Mouse (Mus musculus) stomach, embryonic 14.5 days (tissue): ENCODE measurements at regions not wholly inside any gene's neighbourhood (a gene's known extent, or its start where the extent isn't known, plus 50 kb on each side); places are given as distances from the start of the nearest gene placed in this dataset.

Experiments
- ATAC-seq: fragments of 200-750 bp; cut with Nextera tagmentation; 2 replicates; pipeline ENCODE4 v1.8.0; 2017; ENCODE audit warnings: low read depth, moderate TSS enrichment; ENCODE audit not compliant: insufficient number of reproducible peaks, insufficient read depth, low FRiP score
- H3K27ac ChIP-seq: fragments of 300-500 bp; sonication (generic); 2 replicates; pipeline ENCODE4 v1.5.1; 2014; ENCODE audit warnings: mild to moderate bottlenecking, low read length, moderate library complexity, mixed read lengths
- H3K27me3 ChIP-seq: fragments of 300-500 bp; sonication (generic); 2 replicates; pipeline ENCODE4 v1.6.1; 2014; ENCODE audit warnings: low read length, control low read depth, mixed read lengths; ENCODE audit not compliant: control insufficient read depth, insufficient read depth
- H3K36me3 ChIP-seq: fragments of 300-500 bp; sonication (generic); 2 replicates; pipeline ENCODE4 v1.6.1; 2014; ENCODE audit warnings: mild to moderate bottlenecking, control low read depth, low read length, moderate library complexity, mixed read lengths; ENCODE audit not compliant: control insufficient read depth, insufficient read depth
- H3K4me1 ChIP-seq: fragments of 300-500 bp; sonication (generic); 2 replicates; pipeline ENCODE4 v1.6.1; 2014; ENCODE audit warnings: low read length, control low read depth, mixed read lengths; ENCODE audit not compliant: control insufficient read depth, insufficient read depth
- H3K4me2 ChIP-seq: fragments of 300-500 bp; sonication (generic); replicated peaks from 2 replicates; pipeline ENCODE4 v1.6.1; 2014; ENCODE audit warnings: low read depth, low read length, control low read depth
- H3K4me3 ChIP-seq: fragments of 300-500 bp; sonication (generic); 2 replicates; pipeline ENCODE4 v1.5.1; 2014; ENCODE audit warnings: low read depth, low read length, control low read depth
- H3K9ac ChIP-seq: fragments of 300-500 bp; sonication (generic); replicated peaks from 2 replicates; pipeline ENCODE4 v1.6.1; 2014; ENCODE audit warnings: low read depth, mild to moderate bottlenecking, control low read depth, low read length, moderate library complexity, mixed read lengths
- H3K9me3 ChIP-seq: fragments of 300-500 bp; sonication (generic); 2 replicates; pipeline ENCODE4 v1.6.1; 2016; ENCODE audit warnings: low read depth, low read length, control low read depth; ENCODE audit not compliant: control insufficient read depth
- WGBS: fragments of 180-500 bp; shearing (Covaris S2); extraction: QIAGEN DNeasy Blood & Tissue Kit; methylation state at CpG from one replicate; pipeline ENCODE4 v1.1.7; 2014; 5-methylcytosine and 5-hydroxymethylcytosine counted together

DNA sequence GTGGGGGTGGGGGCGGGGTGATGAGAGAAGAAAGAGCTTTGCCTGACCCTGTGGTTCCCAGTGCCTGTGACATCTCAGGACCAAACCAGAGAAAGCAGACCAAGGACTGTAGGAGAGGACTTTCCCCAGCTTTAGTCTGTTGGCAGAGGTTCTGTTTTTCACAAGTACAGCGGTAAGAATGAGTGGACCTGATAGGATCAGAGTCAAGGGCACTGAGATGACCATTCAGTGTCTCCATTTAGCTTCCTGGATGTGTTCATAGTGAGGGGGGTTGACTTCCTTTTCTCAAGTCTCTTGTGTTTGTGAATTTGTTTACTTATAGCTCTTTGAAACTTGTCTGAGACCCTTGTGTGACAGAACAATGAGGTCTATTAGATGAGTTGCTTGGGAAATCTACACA is 167.9 kb downstream of the Klf7 start:
- WGBS, result 83% methylated on average over 2 of the region's 2 CpGs

DNA sequence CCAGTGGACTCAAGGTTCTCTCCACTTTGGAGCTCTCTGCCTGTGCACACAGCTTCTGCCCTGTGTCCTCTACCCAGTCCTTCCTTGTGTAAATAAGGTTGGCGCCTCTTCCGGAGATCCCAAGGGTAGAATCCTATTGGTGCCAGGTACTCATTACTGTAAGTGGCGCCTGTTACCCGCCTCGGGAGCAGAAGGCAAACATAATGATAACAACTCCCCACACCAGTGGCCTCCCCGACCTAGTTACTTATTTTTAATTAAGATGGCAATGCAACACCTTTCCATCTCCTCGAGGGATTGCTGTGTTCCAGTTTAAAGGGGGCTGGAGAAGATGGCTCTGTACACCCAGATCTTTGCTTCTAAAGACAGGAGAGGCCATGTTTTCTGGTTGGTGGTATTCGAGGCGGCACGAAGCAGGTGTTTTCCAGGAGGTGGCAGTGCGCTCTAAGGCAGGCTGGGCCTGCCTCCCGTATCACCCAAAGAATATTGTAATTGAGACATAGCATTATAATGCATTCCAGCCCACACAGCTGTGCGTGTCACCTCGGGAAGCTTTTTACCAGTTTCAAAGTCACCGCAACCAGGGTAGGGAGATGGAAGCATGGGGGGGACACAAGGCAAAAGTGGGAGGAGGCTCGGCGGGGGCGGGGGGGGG is 168.7 kb downstream of the Klf7 start:
- H3K27ac ChIP-seq, result no peak overlapping the region
- H3K27me3 ChIP-seq, result no peaks in the 10 kb centered on the region
- 59% methylated on average over 18 of the region's 18 CpGs for WGBS
- no peak overlapping the region for H3K9ac ChIP-seq
- no peak overlapping the region for H3K4me3 ChIP-seq
- ATAC-seq, result peak; percentile 56; the same call in 1 of the 2 replicates
- no peak overlapping the region for H3K4me2 ChIP-seq
- no peaks in the 10 kb centered on the region for H3K36me3 ChIP-seq
- no peaks in the 10 kb centered on the region for H3K4me1 ChIP-seq
- H3K9me3 ChIP-seq, result no peaks in the 10 kb centered on the region

More for the DNA sequence above, 167.9 kb downstream of the Klf7 start:
- H3K4me3 ChIP-seq, result no peak overlapping the region
- no peaks in the 10 kb centered on the region for H3K36me3 ChIP-seq
- ATAC-seq, result 0 out of 2 replicates have a peak, but pooled peaks have one; percentile 2
- H3K4me1 ChIP-seq, result no peaks in the 10 kb centered on the region
- H3K4me2 ChIP-seq, result no peak overlapping the region
- no peak overlapping the region for H3K9ac ChIP-seq
- no peak overlapping the region for H3K27ac ChIP-seq
- H3K27me3 ChIP-seq, result no peaks in the 10 kb centered on the region
- no peaks in the 10 kb centered on the region for H3K9me3 ChIP-seq

DNA sequence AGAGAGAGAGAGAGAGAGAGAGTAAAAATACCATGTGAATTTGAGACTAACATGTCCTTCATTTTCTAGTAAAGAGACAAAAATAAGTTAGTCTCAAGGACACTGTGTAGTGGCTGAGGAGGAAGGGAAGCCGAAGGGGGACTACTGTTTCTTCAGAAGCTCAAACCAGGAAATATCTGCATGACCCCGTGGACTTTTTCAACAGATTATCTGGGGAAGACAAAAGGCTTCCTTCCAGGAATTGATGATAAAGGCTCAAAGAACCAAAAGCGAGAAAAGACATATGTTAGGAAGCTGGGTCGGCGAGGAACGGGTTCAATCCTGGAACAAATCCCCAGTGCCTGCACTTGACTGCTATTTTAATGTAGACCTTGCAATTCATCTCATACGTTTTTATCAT is 170.4 kb downstream of the Klf7 start:
- Histone ChIP-seq H3K4me1 (no peaks in the 10 kb centered on the region), H3K9ac (no peak overlapping the region), H3K9me3 (no peaks in the 10 kb centered on the region), H3K4me2 (no peak overlapping the region), H3K27ac (no peak overlapping the region), H3K4me3 (no peak overlapping the region), H3K27me3 (no peaks in the 10 kb centered on the region), H3K36me3 (no peaks in the 10 kb centered on the region)
- WGBS, result 71% methylated on average over 7 of the region's 7 CpGs
- ATAC-seq, result no peak

DNA sequence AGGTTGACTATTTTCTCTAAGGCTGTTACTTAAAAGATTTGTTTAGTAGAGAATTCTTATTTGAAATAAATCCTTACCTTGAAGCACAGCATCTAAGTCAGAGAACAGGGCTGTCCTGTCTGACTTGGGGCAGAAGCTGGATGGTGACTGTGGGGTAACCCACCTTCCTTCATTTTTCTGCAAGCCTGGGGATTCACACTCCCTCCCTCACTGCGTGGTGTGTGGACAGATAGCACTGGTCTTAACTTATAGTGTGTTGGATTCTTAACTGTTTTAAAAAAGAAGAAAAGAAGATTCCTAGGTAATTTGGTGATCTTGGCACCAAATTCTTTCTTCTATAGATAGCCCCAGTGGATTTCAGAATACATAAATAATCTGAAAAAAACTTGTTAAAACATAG is 174.8 kb downstream of the Klf7 start:
- H3K4me2 ChIP-seq, result no peak overlapping the region
- no peak overlapping the region for H3K27ac ChIP-seq
- 65% methylated on average over 1 of the region's 1 CpGs for WGBS
- H3K27me3 ChIP-seq, result no peaks in the 10 kb centered on the region
- no peak overlapping the region for H3K4me3 ChIP-seq
- no peaks in the 10 kb centered on the region for H3K4me1 ChIP-seq
- no peaks in the 10 kb centered on the region for H3K9me3 ChIP-seq
- no peak for ATAC-seq
- no peak overlapping the region for H3K9ac ChIP-seq
- no peaks in the 10 kb centered on the region for H3K36me3 ChIP-seq

DNA sequence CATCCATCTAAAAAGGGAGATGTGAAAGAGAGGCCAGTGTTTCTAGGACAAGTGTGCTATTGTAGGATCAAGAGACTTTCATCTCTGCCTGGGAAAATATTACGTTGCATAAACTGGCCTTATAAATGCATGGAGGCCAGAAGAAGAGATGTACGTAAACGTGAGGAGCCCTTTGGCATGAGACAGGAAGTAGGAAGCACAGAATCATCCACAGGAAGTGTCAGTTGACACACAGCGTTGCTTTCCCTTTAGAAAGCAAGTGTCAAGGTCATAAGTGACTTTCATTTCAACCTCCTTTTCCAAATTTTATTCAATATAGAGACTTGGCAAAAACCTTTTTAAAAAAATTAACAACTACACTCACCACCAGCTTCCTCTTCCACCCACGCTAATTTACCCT is 175.2 kb downstream of the Klf7 start:
- Histone ChIP-seq H3K27ac (no peak overlapping the region), H3K4me3 (no peak overlapping the region), H3K9ac (no peak overlapping the region), H3K36me3 (no peaks in the 10 kb centered on the region), H3K4me1 (no peaks in the 10 kb centered on the region), H3K27me3 (no peaks in the 10 kb centered on the region), H3K4me2 (no peak overlapping the region), H3K9me3 (no peaks in the 10 kb centered on the region)
- no peak for ATAC-seq
- 68% methylated on average over 5 of the region's 5 CpGs for WGBS

DNA sequence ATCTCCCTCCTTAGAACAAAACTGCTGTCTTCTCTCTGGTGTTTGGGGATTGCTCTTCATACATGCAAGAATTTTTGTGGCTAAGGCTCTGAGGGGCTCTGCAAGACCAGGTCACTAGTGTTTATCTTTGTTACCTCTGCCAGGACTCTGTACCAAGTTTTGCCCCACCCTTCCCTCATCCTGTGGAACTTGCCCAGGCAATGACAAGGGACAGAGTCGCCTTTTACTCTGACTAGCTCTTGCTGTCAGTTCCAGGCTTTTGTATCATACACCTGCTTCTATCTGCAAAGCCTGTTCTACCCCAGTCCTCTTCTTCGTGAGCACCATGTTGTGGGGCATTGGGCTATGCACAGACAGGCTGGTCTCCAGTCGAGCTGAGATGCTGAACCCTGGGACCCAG is 175.7 kb upstream of the 4933402D24Rik start:
- 38% methylated on average over 3 of the region's 3 CpGs for WGBS
- Histone ChIP-seq H3K4me3 (no peak overlapping the region), H3K9me3 (no peaks in the 10 kb centered on the region), H3K27ac (no peak overlapping the region), H3K4me1 (no peaks in the 10 kb centered on the region), H3K4me2 (no peak overlapping the region), H3K36me3 (no peaks in the 10 kb centered on the region), H3K9ac (no peak overlapping the region), H3K27me3 (no peaks in the 10 kb centered on the region)
- no peak for ATAC-seq

DNA sequence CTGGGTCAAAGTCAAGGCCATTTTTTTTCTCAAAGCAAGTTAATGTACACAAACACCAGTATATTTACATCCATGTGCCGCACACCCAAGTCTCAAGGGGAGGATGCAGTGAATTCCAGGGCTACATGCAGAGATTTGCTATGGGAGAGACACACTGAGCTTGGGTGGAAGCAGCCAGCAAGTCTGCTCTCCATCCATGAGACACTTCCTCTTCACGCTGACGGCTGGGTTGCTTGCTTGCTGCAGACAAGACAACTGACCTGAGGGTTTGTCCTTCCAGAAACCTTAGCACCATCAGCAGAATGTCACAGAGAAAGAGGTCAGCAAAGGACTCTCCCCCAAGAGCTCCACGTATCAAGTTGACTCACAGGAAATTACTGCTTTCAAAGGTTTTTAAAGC is 169.3 kb upstream of the 4933402D24Rik start:
- no peaks in the 10 kb centered on the region for H3K4me1 ChIP-seq
- H3K36me3 ChIP-seq, result no peaks in the 10 kb centered on the region
- no peak overlapping the region for H3K9ac ChIP-seq
- H3K27me3 ChIP-seq, result no peaks in the 10 kb centered on the region
- H3K4me3 ChIP-seq, result no peak overlapping the region
- WGBS, result 39% methylated on average over 4 of the region's 4 CpGs
- H3K4me2 ChIP-seq, result no peak overlapping the region
- no peak for ATAC-seq
- H3K27ac ChIP-seq, result no peak overlapping the region
- no peaks in the 10 kb centered on the region for H3K9me3 ChIP-seq

DNA sequence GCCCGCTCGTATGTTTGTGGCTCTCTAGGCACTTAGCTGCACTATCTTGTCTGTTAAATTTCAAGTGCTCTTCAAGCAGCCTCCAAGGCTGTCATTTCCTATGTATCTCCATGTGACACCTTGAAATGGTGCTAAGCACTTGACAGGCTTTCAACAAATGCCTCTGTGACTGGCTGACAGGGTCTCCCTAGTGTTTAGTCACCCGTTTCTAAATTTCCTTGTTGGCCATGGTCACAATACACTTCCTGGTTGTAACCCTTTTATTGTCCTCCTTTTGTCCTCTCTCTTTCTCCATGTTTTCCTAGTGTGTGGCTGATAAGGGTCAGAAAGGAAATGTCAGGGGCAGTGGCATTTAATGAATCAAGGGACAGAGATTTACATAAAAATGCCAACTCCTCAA is 168.4 kb upstream of the 4933402D24Rik start:
- Histone ChIP-seq H3K27me3 (no peaks in the 10 kb centered on the region), H3K4me1 (no peaks in the 10 kb centered on the region), H3K27ac (no peak overlapping the region), H3K36me3 (no peaks in the 10 kb centered on the region), H3K9me3 (no peaks in the 10 kb centered on the region), H3K9ac (no peak overlapping the region), H3K4me2 (no peak overlapping the region), H3K4me3 (no peak overlapping the region)
- WGBS, result 70% methylated on average over 3 of the region's 3 CpGs
- no peak for ATAC-seq
